Mouse (Mus musculus) myocyte (in vitro differentiated cells): ENCODE measurements around the gene Lgr6.

Source experiments
- CEBPB ChIP-seq: IDR thresholded peaks from 2 replicates; pipeline ENCODE4 v1.6.1; 2011; ENCODE audit warnings: mild to moderate bottlenecking, moderate library complexity; ENCODE audit not compliant: poor library complexity, insufficient read depth, severe bottlenecking
- E2F4 ChIP-seq: IDR thresholded peaks from one replicate; pipeline ENCODE4 v1.6.1; 2011; ENCODE audit warnings: mild to moderate bottlenecking, control low read depth, moderate library complexity; ENCODE audit not compliant: insufficient read depth
- MAX ChIP-seq: IDR thresholded peaks from one replicate; pipeline ENCODE4 v1.6.1; 2011; ENCODE audit warnings: low read depth, mild to moderate bottlenecking, control low read depth
- MYOD1 ChIP-seq, 3 experiments: IDR thresholded peaks; one replicate each; pipeline ENCODE4 v1.6.1; 2011; ENCODE audit warnings: control low read depth in 2 of 3, low read depth in 2 of 3, mild to moderate bottlenecking in 2 of 3, moderate library complexity in 1 of 3; ENCODE audit not compliant: insufficient read length in 2 of 3, control insufficient read depth in 1 of 3
- MYOG ChIP-seq, 3 experiments: IDR thresholded peaks; one replicate each; pipeline ENCODE4 v1.6.1; 2011; ENCODE audit warnings: control low read depth in 2 of 3, low read depth in 2 of 3, mild to moderate bottlenecking in 2 of 3; ENCODE audit not compliant: insufficient read length in 2 of 3, control insufficient read depth in 1 of 3, insufficient read depth in 1 of 3
- POLR2A ChIP-seq: IDR thresholded peaks from one replicate; pipeline ENCODE4 v1.6.1; 2011; ENCODE audit warnings: low read depth, mild to moderate bottlenecking, control low read depth, moderate library complexity; ENCODE audit not compliant: insufficient read length
- POLR2AphosphoS2 ChIP-seq: IDR thresholded peaks from one replicate; pipeline ENCODE4 v1.6.1; 2011; ENCODE audit warnings: low read depth, control low read depth; ENCODE audit not compliant: insufficient read length
- REST ChIP-seq: IDR thresholded peaks from one replicate; pipeline ENCODE4 v1.6.1; 2011; ENCODE audit warnings: mild to moderate bottlenecking, control low read depth, moderate library complexity; ENCODE audit not compliant: insufficient read depth, insufficient read length
- SRF ChIP-seq: IDR thresholded peaks from one replicate; pipeline ENCODE4 v1.6.1; 2011; ENCODE audit warnings: low read depth; ENCODE audit not compliant: control insufficient read depth, insufficient read length
- TCF12 ChIP-seq: IDR thresholded peaks from one replicate; pipeline ENCODE4 v1.6.1; 2011; ENCODE audit warnings: mild to moderate bottlenecking, control low read depth; ENCODE audit not compliant: poor library complexity, insufficient read depth, severe bottlenecking
- TCF3 ChIP-seq: IDR thresholded peaks from one replicate; pipeline ENCODE4 v1.6.1; 2011; ENCODE audit warnings: low read depth, control low read depth; ENCODE audit not compliant: insufficient read length
- USF1 ChIP-seq: IDR thresholded peaks from one replicate; pipeline ENCODE4 v1.6.1; 2011; ENCODE audit warnings: low read depth, mild to moderate bottlenecking, control low read depth, moderate library complexity

GRCm38 (mm10) chr1:135023583-135023982 is 81.5 kb downstream of the Lgr6 start:
- no peak for TF ChIP-seq POLR2A
- no peak for TF ChIP-seq CEBPB
- TF ChIP-seq POLR2AphosphoS2: no peak
- no peak for TF ChIP-seq MYOD1 (IDR thresholded peaks at IDR 0.05; ENCODE audit: control insufficient read depth in 1 of 3, insufficient read length in 2 of 3, low read depth in 2 of 3)
- TF ChIP-seq TCF12: no peak
- TF ChIP-seq USF1: no peak
- no peak for TF ChIP-seq E2F4
- TF ChIP-seq REST: no peak
- no peak for TF ChIP-seq MYOG (IDR thresholded peaks at IDR 0.05; ENCODE audit: control insufficient read depth in 1 of 3, insufficient read depth in 1 of 3, insufficient read length in 2 of 3, low read depth in 2 of 3)
- TF ChIP-seq SRF: no peak
- TF ChIP-seq MAX: no peak
- TF ChIP-seq TCF3: no peak
